Mouse (Mus musculus): ENCODE measurements around the gene Keg1. TPM values are rescaled to one million over a fixed set of nuclear protein-coding genes. Genes with fewer than 3 reads are reported as not detected.

Keg1 gene
- polyA plus RNA-seq (2012; rRNA removed), result not detected in 2 replicates

GRCm38 (mm10) chr19:12695590-12695989 lies at the start of gene Keg1:
Gene Keg1 (plus strand): TSS chr19:12695786.

GRCm38 (mm10) chr19:12670139-12670538 lies 25.4 kb upstream of the Keg1 start, which contains the start of gene Olfr1442:
Gene Olfr1442 (plus strand): TSS chr19:12670439.

GRCm38 (mm10) chr19:12677812-12678211 lies 17.8 kb upstream of the Keg1 start, which contains the start of gene Olfr1443:
Gene Olfr1443 (plus strand): TSS chr19:12678112.

GRCm38 (mm10) chr19:12765308-12765707 lies 69.7 kb downstream of the Keg1 start, which contains the start of gene Cntf:
Gene Cntf (minus strand): TSS chr19:12765632.

Other genes with a start within 250 kb of the Keg1 start
- 0.64 and 0.75 TPM in 2 replicates for gene Mpeg1, start 235.0 kb upstream of the Keg1 start, polyA plus RNA-seq (2012; rRNA removed)
- gene Dtx4, start 194.3 kb upstream of the Keg1 start, polyA plus RNA-seq (2012; rRNA removed), result 6.6 and 7.1 TPM in 2 replicates
- 0.18 and 0.34 TPM in 2 replicates for gene Fam111a, start 150.0 kb upstream of the Keg1 start, polyA plus RNA-seq (2012; rRNA removed)
- gene Gm4952, start 95.8 kb upstream of the Keg1 start, polyA plus RNA-seq (2012; rRNA removed), result 0.06 TPM in 1 of 2 replicates, not detected in the other
- gene Glyat, start 62.5 kb upstream of the Keg1 start, polyA plus RNA-seq (2012; rRNA removed), result not detected in 2 replicates
- not detected in 2 replicates for gene Olfr1442, start 25.3 kb upstream of the Keg1 start, polyA plus RNA-seq (2012; rRNA removed)
- gene Olfr1443, start 17.7 kb upstream of the Keg1 start, polyA plus RNA-seq (2012; rRNA removed), result not detected in 2 replicates
- gene Cntf, start 69.8 kb downstream of the Keg1 start, polyA plus RNA-seq (2012; rRNA removed), result 0.27 TPM in 1 of 2 replicates, not detected in the other
- 2.9 and 3.4 TPM in 2 replicates for gene Zfp91, start 100.3 kb downstream of the Keg1 start, polyA plus RNA-seq (2012; rRNA removed)
- 0.63 and 0.84 TPM in 2 replicates for gene Lpxn, start 100.4 kb downstream of the Keg1 start, polyA plus RNA-seq (2012; rRNA removed)
- not detected in 2 replicates for gene Gm5244, start 150.9 kb downstream of the Keg1 start, polyA plus RNA-seq (2012; rRNA removed)
- not detected in 2 replicates for gene Olfr1444, start 161.5 kb downstream of the Keg1 start, polyA plus RNA-seq (2012; rRNA removed)
- gene Olfr1445, start 188.1 kb downstream of the Keg1 start, polyA plus RNA-seq (2012; rRNA removed), result not detected in 2 replicates
- not detected in 2 replicates for gene Olfr1446, start 197.7 kb downstream of the Keg1 start, polyA plus RNA-seq (2012; rRNA removed)
- not detected in 2 replicates for gene Olfr1447, start 208.0 kb downstream of the Keg1 start, polyA plus RNA-seq (2012; rRNA removed)
- not detected in 2 replicates for gene Olfr1448, start 228.6 kb downstream of the Keg1 start, polyA plus RNA-seq (2012; rRNA removed)
- not detected in 2 replicates for gene Olfr1449, start 235.1 kb downstream of the Keg1 start, polyA plus RNA-seq (2012; rRNA removed)

All from stomach, adult 2 months (tissue).